ENCODE assay signal across 9 mouse cellular contexts in genomic region chr16:62646113-62646512, GRCm38 (mm10).
DNase-seq lines count a peak whose midpoint lies in the region; ATAC-seq and TF ChIP-seq lines count a peak whose summit lies in the region.
"Had no signal": no experiment of that assay in that cellular context is flagged by ENCODE, and none has a peak within 500 bp of the region (broad histone marks: within the 10 kb centered on the region; RNA-seq: fewer than 3 reads in every experiment).

No protein-coding gene starts in this region.

- TF ChIP-seq CTCF in left cerebral cortex, adult 2 months (IDR thresholded peaks at IDR 0.05): peak; percentile 68

- no peak for DNase-seq in cerebellum, adult 9-11 months
- peak in 1 of 2 experiments; percentile 12 for DNase-seq in left cerebral cortex, adult 2 months (ENCODE audit: extremely low spot score in 1 of 2, low spot score in 2 of 2)
- DNase-seq in left cerebral cortex, postnatal 36 days (ENCODE audit: low spot score in 2 of 2): no peak
- DNase-seq in embryo, embryonic 11 days: peak; percentile 58
- peak; percentile 43 for DNase-seq in mesoderm, embryonic 11.5 days (ENCODE audit: low read depth, low spot score)
- DNase-seq in thymus, postnatal 14 days: no peak
- no peak for DNase-seq in spleen, adult 18-20 months

- no peak overlapping the region for H3K27ac ChIP-seq in left cerebral cortex, adult 2 months

- intact Hi-C loops in left cerebral cortex, adult 2 months (cut with DNase I): no loop called here
- intact Hi-C loops in left cerebral cortex, postnatal 36 days (cut with DNase I): loop anchor here (10.0 kb wide), 1 partner anchor 141 kb away; no protein-coding TSS in a partner anchor

- no peak overlapping the region for H3K4me3 ChIP-seq in left cerebral cortex, adult 2 months
- H3K4me3 ChIP-seq: erythroblast, embryonic 14.5 days had no signal

- peak; percentile 53; the same call in 1 of the 2 replicates for ATAC-seq in cerebellum, adult (ENCODE audit: insufficient number of reproducible peaks, low FRiP score, low TSS enrichment)

Comparison
In these comparisons a context has a peak if more than half of its experiments do, and no peak if none do; other contexts are left out.
1. DNase-seq: peak in embryo, embryonic 11 days (single experiment) and mesoderm, embryonic 11.5 days (single experiment); none in cerebellum, adult 9-11 months (single experiment), left cerebral cortex, postnatal 36 days (0 of 2), thymus, postnatal 14 days (single experiment) and spleen, adult 18-20 months (0 of 2).